Mouse (Mus musculus): Measurements from ENCODE around the gene Gpx4.

Gpx4 gene

GRCm38 (mm10) chr10:80105926-80106325 lies 59.0 kb downstream of the Gpx4 start:
- no peak for DNase-seq (ENCODE audit: low read depth)

Data from 416B (cell line).